Mouse (Mus musculus): ENCODE measurements around the gene Tnnt3.

DNA sequence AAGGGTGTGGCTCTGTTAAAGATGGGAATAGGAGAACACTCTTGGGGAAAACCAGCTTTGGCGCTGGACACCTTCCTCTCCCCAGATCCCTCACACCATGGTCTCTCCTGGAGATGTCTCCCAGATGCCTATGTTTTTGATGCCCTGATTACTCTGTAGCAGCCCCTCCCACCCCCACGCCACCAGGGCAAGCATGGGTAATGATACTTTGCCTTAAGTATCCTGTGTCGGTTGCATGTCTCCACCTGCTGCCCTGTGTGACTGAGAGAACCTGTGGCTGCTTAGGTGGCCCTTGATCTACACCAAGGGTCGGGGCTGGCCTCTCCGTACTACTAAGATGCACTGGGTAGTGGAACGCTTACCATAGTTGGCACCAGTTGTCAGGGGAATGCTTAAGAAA is 20.6 kb upstream of the Tnnt3 start:
- TF ChIP-seq POLR2A (IDR thresholded peaks at IDR 0.05; ENCODE audit: low read depth, low read length), result no peak
- TF ChIP-seq CTCF (IDR thresholded peaks at IDR 0.05; ENCODE audit: extremely low read depth, insufficient read depth, insufficient read length, insufficient replicate concordance), result no peak
